In genomic region chr1:155812581-155813499, GRCm38 (mm10) we compare ENCODE assay signal across 8 mouse cellular contexts. TPM values are rescaled to one million over a fixed set of nuclear protein-coding genes. Genes with fewer than 3 reads are reported as not detected.
DNase-seq lines count a peak whose midpoint lies in the region; ATAC-seq and TF ChIP-seq lines count a peak whose summit lies in the region.

Gene Qsox1 (minus strand): TSS chr1:155812889.

- H3K9ac ChIP-seq in lung, postnatal 0 days (replicated peaks; ENCODE audit: low read depth): peak within 1 kb of the TSS; percentile 74

- no peaks in the 10 kb centered on the region for H3K9me3 ChIP-seq in hindbrain, embryonic 10.5 days
- H3K9me3 ChIP-seq in lung, postnatal 0 days (ENCODE audit: low read length): no peaks in the 10 kb centered on the region

- H3K36me3 ChIP-seq in hindbrain, embryonic 10.5 days: no peaks in the 10 kb centered on the region
- H3K36me3 ChIP-seq in lung, postnatal 0 days (ENCODE audit: insufficient read depth, low read length): no peaks in the 10 kb centered on the region

- WGBS in hindbrain, embryonic 10.5 days: under 1% methylated on average over 67 of the region's 67 CpGs
- WGBS in lung, postnatal 0 days: under 1% methylated on average over 59 of the region's 67 CpGs

- H3K4me1 ChIP-seq in hindbrain, embryonic 10.5 days (replicated peaks): peaks cover 40% of the 10 kb centered on the region
- H3K4me1 ChIP-seq in lung, postnatal 0 days (ENCODE audit: insufficient read depth, low read depth, low read length): peaks cover 18% of the 10 kb centered on the region

- peaks cover 26% of the 10 kb centered on the region for H3K27me3 ChIP-seq in hindbrain, embryonic 10.5 days (ENCODE audit: insufficient read depth, poor library complexity, severe bottlenecking)
- H3K27me3 ChIP-seq in lung, postnatal 0 days (replicated peaks; ENCODE audit: insufficient read depth, low read length): no peaks in the 10 kb centered on the region

- TF ChIP-seq EP300 in lung, postnatal 0 days (IDR thresholded peaks at IDR 0.05): no peak

- no peak for TF ChIP-seq CTCF in lung, postnatal 0 days (IDR thresholded peaks at IDR 0.05)

- peak within 1 kb of the TSS; percentile 88 for H3K27ac ChIP-seq in hindbrain, embryonic 10.5 days
- H3K27ac ChIP-seq in lung, postnatal 0 days (ENCODE audit: low read length): peak within 1 kb of the TSS; percentile 72

- H3K4me2 ChIP-seq in lung, postnatal 0 days (replicated peaks; ENCODE audit: low read depth, low read length): peak within 1 kb of the TSS; percentile 85

- peak; percentile 59 for DNase-seq in MEL-GATA-1-ER (ENCODE audit: extremely low read depth, low read depth)
- peak; percentile 74 for DNase-seq in cerebellum, adult 8-10 months
- DNase-seq in hindbrain, embryonic 10.5 days (ENCODE audit: low spot score): peak; percentile 91
- DNase-seq in layer of hippocampus, adult 9-11 months: peak; percentile 83
- peak; percentile 92 for DNase-seq in lung, postnatal 0 days (ENCODE audit: low spot score)
- peak; percentile 76 for DNase-seq in ovary, postnatal 14 days (ENCODE audit: low spot score)
- peak; percentile 90 for DNase-seq in thymus, postnatal 14 days

- peak; percentile 96 for ATAC-seq in frontal cortex, adult (ENCODE audit: low TSS enrichment)
- ATAC-seq in lung, postnatal 0 days: peak; percentile 92

- peak within 1 kb of the TSS; percentile 74 for H3K4me3 ChIP-seq in hindbrain, embryonic 10.5 days
- H3K4me3 ChIP-seq in lung, postnatal 0 days (ENCODE audit: low read depth, low read length): peak within 1 kb of the TSS; percentile 90

RNA-seq across cellular contexts. Expression of gene Qsox1, which starts in this region (rescaled TPM):
- 17.9 and 24.4 TPM in 2 replicates for polyA plus RNA-seq in hindbrain, embryonic 10.5 days (2016; fragmentation: Nextera tagmentation; extraction: Ambion mirVana)
- 58.1 and 62.9 TPM in 2 replicates for polyA plus RNA-seq in lung, postnatal 0 days (2015; fragmentation: Nextera tagmentation; extraction: Ambion mirVana)

Comparison
In these comparisons a context has a peak if more than half of its experiments do, and no peak if none do; other contexts are left out.
1. Peak in every context shown above with its lines: DNase-seq, ATAC-seq, H3K4me3 ChIP-seq and H3K27ac ChIP-seq.